Mouse (Mus musculus) heart, adult 11 months (tissue): ENCODE measurements at regions not wholly inside any gene's neighbourhood (a gene's known extent, or its start where the extent isn't known, plus 50 kb on each side); places are given as distances from the start of the nearest gene placed in this dataset.

Experiments used
- DNase-seq: peaks from one replicate; pipeline ENCODE4 v3.0.0; 2022

GRCm38 (mm10) chr2:98112023-98112422, 550.0 kb upstream of the Gm10801 start:
- DNase-seq = no peak

GRCm38 (mm10) chr2:98123441-98123840, 538.6 kb upstream of the Gm10801 start:
- DNase-seq = no peak

GRCm38 (mm10) chr2:98124646-98125045, 537.4 kb upstream of the Gm10801 start:
- no peak for DNase-seq

- DNase-seq = peak; percentile 70
These were observed 521.6 kb upstream of the Gm10801 start for GRCm38 (mm10) chr2:98140461-98140860.

- no peak for DNase-seq
These were observed 518.3 kb upstream of the Gm10801 start for GRCm38 (mm10) chr2:98143711-98144110.
